Mouse (Mus musculus) lung, embryonic 14.5 days (tissue): ENCODE measurements around the gene Lrg1. TPM values are rescaled to one million over a fixed set of nuclear protein-coding genes. Genes with fewer than 3 reads are reported as not detected.

Source experiments
- ATAC-seq: fragments of 200-750 bp; cut with Nextera tagmentation; 2 replicates; pipeline ENCODE4 v1.8.0; 2017; ENCODE audit warnings: mild to moderate bottlenecking, moderate TSS enrichment, moderate library complexity; ENCODE audit not compliant: insufficient read depth
- DNase-seq: peaks from one replicate; pipeline ENCODE4 v3.0.0-alpha.2; 2015
- H3K27ac ChIP-seq: fragments of 300-500 bp; sonication (generic); 2 replicates; pipeline ENCODE4 v1.5.1; 2014; ENCODE audit warnings: low read depth, mild to moderate bottlenecking, moderate library complexity
- H3K27me3 ChIP-seq: fragments of 300-500 bp; sonication (generic); 2 replicates; pipeline ENCODE4 v1.6.1; 2014; ENCODE audit warnings: low read length, control low read depth; ENCODE audit not compliant: insufficient read depth
- H3K36me3 ChIP-seq: fragments of 300-500 bp; sonication (generic); 2 replicates; pipeline ENCODE4 v1.6.1; 2014; ENCODE audit warnings: control low read depth; ENCODE audit not compliant: insufficient read depth
- H3K4me1 ChIP-seq: fragments of 300-500 bp; sonication (generic); 2 replicates; pipeline ENCODE4 v1.6.1; 2014; ENCODE audit warnings: antibody characterized with exemption, control low read depth; ENCODE audit not compliant: insufficient read depth
- H3K4me2 ChIP-seq: fragments of 300-500 bp; sonication (generic); 2 replicates; pipeline ENCODE4 v1.6.1; 2014; ENCODE audit warnings: mild to moderate bottlenecking
- H3K4me3 ChIP-seq: fragments of 300-500 bp; sonication (generic); 2 replicates; pipeline ENCODE4 v1.5.1; 2014; ENCODE audit warnings: low read depth, low read length
- H3K9ac ChIP-seq: fragments of 300-500 bp; sonication (generic); 2 replicates; pipeline ENCODE4 v1.6.1; 2014
- H3K9me3 ChIP-seq: fragments of 300-500 bp; sonication (generic); 2 replicates; pipeline ENCODE4 v1.6.1; 2016; ENCODE audit warnings: low read depth, low read length, control low read depth
- CTCF ChIP-seq: IDR thresholded peaks from 2 replicates; pipeline ENCODE4 v1.5.1; 2016; ENCODE audit warnings: antibody characterized with exemption, low read depth
- WGBS: fragments of 180-500 bp; shearing (Covaris S2); extraction: QIAGEN DNeasy Blood & Tissue Kit; methylation state at CpG from one replicate; pipeline ENCODE4 v1.1.7; 2014; 5-methylcytosine and 5-hydroxymethylcytosine counted together
- polyA plus RNA-seq: library from polyadenylated mRNA; unstranded; fragments of >200 nt; fragmentation: Nextera tagmentation; extraction: Ambion mirVana; gene quantifications from 2 replicates; pipeline ENCODE4 v1.2.1, GENCODE M21; 2014

Gene Lrg1
- polyA plus RNA-seq, 1 experiment from 2014 or later: 0.17 TPM

DNA sequence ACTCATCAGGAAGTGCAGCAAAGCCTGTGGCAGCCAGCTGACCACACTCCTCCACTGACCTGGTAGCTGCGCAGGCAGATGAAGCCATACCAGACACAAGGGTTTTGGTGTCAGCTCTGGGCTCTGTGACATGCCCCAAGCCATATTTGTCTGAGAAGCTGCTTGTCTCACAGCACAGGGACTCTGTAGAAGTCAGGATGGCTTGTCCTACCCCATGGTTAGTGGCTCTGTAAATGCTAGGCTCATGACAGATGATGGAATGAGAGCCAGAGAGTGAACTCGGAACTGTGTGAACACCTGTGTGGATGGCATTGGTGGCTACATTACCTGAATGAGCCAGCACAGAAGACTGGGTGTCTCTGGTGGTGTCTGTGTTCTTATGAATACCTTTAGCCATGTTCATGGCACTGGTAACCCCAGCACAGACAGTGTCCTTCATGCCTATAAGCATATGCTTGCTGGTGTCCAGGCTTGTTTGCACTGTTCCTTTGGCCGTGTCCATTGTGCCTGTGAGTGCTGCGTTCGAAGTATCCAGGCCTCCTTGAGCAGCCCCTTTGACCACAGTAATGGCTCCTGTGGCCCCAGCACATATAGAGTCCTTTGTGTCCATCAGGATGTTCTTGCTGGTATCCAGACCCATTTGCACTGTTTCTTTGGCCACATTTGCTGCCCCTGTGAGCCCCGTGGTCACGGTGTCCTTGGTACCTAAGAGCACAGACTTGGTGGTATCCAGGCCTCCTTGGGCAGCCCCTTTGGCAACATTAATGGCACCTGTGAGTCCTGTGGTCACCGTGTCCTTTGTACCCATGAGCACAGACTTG, 18.1 kb downstream of the Lrg1 start:
- TF ChIP-seq CTCF: no peak
- Histone ChIP-seq H3K27ac (no peak overlapping the region), H3K4me1 (no peaks in the 10 kb centered on the region), H3K4me2 (no peak overlapping the region), H3K9ac (no peak overlapping the region), H3K9me3 (no peaks in the 10 kb centered on the region), H3K27me3 (no peaks in the 10 kb centered on the region), H3K36me3 (peaks cover 51% of the 10 kb centered on the region), H3K4me3 (no peak overlapping the region)
- WGBS: 92% methylated on average over 8 of the region's 8 CpGs
- ATAC-seq (no peak), DNase-seq (no peak)

DNA sequence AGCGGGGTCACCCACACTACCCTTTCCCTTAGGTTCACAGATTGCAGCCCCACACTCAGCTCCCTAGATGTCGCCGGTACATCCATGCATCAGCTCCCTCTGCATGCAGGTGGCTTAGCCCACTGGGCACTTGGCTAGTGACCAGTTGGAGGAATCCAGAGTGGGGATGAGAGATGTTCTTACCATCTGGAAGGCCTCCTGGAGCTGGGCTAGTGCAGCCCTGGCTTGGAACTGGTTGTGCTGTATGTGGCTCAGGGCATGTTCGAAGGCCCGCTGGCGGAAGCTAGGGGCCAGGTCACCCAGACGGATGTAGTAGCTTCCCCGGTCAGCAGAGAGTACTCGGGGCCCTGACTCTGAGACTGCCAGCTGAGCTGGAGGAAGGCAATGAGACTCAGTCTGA, 18.9 kb downstream of the Lrg1 start:
- Histone ChIP-seq H3K4me1 (no peaks in the 10 kb centered on the region), H3K36me3 (peaks cover 58% of the 10 kb centered on the region), H3K4me3 (no peak overlapping the region), H3K4me2 (no peak overlapping the region), H3K27ac (no peak overlapping the region), H3K9ac (no peak overlapping the region), H3K9me3 (no peaks in the 10 kb centered on the region), H3K27me3 (no peaks in the 10 kb centered on the region)
- ATAC-seq: no peak
- no peak for TF ChIP-seq CTCF
- DNase-seq: no peak
- WGBS: 93% methylated on average over 9 of the region's 9 CpGs

DNA sequence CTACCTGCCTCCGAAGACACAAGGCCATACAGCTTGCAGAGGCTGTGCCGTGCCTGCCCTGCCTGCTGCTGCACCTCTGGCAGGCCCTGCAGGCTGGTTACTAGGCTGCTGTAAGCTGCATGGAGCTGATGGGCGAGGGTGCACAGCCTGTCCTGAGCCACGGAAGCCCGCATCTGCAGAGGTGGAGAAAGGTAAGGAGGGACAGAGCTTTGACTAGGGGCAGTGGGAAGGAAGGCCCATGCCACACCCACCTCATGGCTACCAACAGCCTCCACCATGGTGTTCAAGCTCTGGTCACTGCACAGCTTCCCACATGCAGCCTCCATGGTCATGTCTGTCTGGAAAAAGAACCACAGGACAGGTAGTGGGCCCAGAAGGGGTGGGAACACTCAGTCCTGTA, 19.6 kb downstream of the Lrg1 start:
- DNase-seq: no peak
- Histone ChIP-seq H3K4me3 (no peak overlapping the region), H3K4me1 (no peaks in the 10 kb centered on the region), H3K27ac (no peak overlapping the region), H3K27me3 (no peaks in the 10 kb centered on the region), H3K9me3 (no peaks in the 10 kb centered on the region), H3K9ac (no peak overlapping the region), H3K36me3 (peaks cover 66% of the 10 kb centered on the region), H3K4me2 (no peak overlapping the region)
- TF ChIP-seq CTCF: no peak
- 91% methylated on average over 5 of the region's 5 CpGs for WGBS
- ATAC-seq: no peak

DNA sequence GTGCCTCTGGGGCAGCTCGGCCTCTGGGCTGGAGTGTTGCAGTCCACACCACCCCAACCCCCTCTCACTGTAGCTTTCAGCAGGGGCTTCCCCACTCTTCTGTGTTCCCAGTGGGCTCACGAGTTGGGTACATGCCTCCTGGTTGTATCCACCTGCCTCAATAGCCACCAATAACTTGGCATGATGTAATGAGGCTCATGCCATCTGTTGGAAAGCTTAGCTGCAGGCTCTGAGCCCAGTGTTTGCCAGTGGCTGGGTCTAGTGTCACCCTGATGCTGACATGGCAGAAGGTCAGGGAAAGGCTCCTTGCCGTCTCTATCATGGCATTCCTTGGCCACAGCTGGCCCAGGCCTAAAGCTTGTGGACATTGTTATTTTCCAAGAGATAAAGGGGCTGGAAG, 21.0 kb downstream of the Lrg1 start:
- WGBS: 95% methylated on average over 3 of the region's 3 CpGs
- H3K9ac ChIP-seq: no peak overlapping the region
- ATAC-seq (no peak), DNase-seq (no peak)
- H3K27me3 ChIP-seq: no peaks in the 10 kb centered on the region
- H3K4me1 ChIP-seq: no peaks in the 10 kb centered on the region
- no peak overlapping the region for H3K27ac ChIP-seq
- TF ChIP-seq CTCF: no peak
- H3K4me2 ChIP-seq: no peak overlapping the region
- H3K4me3 ChIP-seq: no peak overlapping the region
- H3K9me3 ChIP-seq: no peaks in the 10 kb centered on the region
- peaks cover 79% of the 10 kb centered on the region for H3K36me3 ChIP-seq

DNA sequence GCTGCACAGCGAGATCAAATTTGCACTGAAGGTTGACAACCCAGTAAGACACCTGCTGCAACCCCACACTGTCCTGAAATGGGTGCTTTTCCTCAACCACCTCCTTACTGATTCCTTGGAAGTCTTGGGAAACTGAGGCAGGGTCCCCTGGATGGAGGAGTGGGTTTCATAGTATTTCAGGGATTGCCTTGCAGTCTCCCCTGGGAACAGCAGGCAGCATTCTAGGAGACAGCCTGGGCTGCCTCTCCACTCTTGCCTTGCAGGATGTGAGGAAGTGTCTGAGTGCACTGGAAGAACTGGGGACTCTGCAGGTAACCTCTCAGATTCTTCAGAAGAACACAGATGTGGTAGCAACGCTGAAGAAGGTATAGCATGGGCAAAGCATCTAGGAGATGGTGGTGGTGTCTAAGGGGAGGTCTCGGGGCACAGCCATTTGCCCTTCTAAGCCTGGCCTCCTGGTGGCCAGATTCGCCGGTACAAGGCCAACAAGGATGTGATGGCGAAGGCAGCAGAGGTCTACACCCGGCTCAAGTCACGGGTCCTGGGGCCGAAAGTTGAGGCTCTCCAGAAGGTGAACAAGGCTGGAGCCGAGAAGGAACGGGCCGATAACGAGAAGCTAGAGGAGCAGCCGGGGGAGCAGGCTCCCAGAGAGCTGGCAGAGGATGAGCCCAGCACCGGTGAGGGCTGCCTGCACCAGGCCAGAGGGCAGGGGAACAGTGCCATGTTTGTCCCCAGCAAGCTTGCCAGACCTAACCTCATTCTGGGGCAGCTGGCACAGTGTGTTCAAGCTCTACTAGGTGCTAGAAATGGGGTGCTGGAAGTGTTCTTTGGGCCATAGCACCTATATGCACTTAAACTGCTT, 22.9 kb downstream of the Lrg1 start:
- Histone ChIP-seq H3K27me3 (no peaks in the 10 kb centered on the region), H3K4me1 (no peaks in the 10 kb centered on the region), H3K9me3 (no peaks in the 10 kb centered on the region), H3K9ac (no peak overlapping the region), H3K27ac (no peak overlapping the region), H3K4me2 (no peak overlapping the region), H3K36me3 (peaks cover 94% of the 10 kb centered on the region), H3K4me3 (no peak overlapping the region)
- ATAC-seq (no peak), DNase-seq (no peak)
- WGBS: 92% methylated on average over 15 of the region's 15 CpGs
- TF ChIP-seq CTCF: peak; percentile 26

DNA sequence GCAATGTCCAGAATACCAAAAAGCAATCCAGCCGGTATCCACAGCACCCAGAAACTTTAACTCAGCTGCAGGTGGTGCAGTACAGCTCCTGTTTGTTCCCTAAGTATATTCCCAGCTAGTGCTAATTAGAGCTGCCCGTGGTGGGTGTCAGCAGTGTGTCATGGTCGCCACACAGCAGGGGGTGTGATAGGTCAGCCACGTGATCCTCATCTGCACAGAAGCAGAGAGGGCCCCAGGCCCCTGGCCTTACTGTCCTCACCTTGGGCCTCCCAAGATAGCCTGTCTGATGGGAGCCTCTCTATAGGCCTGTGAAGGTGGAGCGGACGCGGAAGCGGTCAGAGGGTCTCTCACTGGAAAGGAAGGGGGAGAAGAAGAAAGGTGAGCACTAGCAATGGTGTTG, 23.6 kb downstream of the Lrg1 start:
- Histone ChIP-seq H3K4me1 (no peaks in the 10 kb centered on the region), H3K27ac (no peak overlapping the region), H3K9ac (no peak overlapping the region), H3K4me3 (no peak overlapping the region), H3K9me3 (no peaks in the 10 kb centered on the region), H3K4me2 (no peak overlapping the region), H3K27me3 (no peaks in the 10 kb centered on the region), H3K36me3 (peaks cover 93% of the 10 kb centered on the region)
- 91% methylated on average over 8 of the region's 8 CpGs for WGBS
- TF ChIP-seq CTCF: no peak
- ATAC-seq (no peak), DNase-seq (no peak)

DNA sequence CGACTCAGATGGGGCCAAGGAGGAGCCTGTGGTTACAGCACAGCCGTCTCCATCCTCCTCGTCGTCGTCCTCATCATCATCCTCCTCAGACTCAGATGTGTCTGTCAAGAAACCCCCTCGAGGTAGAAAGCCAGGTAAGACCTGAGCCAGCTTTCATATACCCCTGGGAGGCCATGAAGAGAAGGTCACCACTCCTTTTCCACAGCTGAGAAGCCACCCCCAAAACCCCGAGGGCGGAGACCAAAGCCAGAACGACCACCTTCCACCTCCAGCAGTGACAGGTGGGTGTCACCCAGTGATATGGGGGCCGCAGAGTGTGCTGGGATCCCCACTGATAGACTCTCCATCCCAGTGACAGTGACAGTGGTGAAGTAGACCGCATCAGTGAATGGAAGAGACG, 24.9 kb downstream of the Lrg1 start:
- TF ChIP-seq CTCF: no peak
- Histone ChIP-seq H3K4me2 (no peak overlapping the region), H3K9ac (no peak overlapping the region), H3K36me3 (peaks cover 88% of the 10 kb centered on the region), H3K27ac (no peak overlapping the region), H3K9me3 (no peaks in the 10 kb centered on the region), H3K4me1 (no peaks in the 10 kb centered on the region), H3K4me3 (no peak overlapping the region), H3K27me3 (no peaks in the 10 kb centered on the region)
- ATAC-seq (no peak), DNase-seq (no peak)
- 87% methylated on average over 12 of the region's 12 CpGs for WGBS
